Mouse (Mus musculus) megakaryocyte, embryonic 14.5 days (primary cell): ENCODE results near the gene Ubxn11.

Experiments used
- FLI1 ChIP-seq: IDR thresholded peaks from 2 replicates; pipeline ENCODE4 v1.6.1; 2012; ENCODE audit warnings: low read length, inconsistent platforms, mixed read lengths
- GATA1 ChIP-seq: IDR thresholded peaks from 3 replicates; pipeline ENCODE4 v1.6.1; 2012; ENCODE audit warnings: mixed read lengths, low read length, inconsistent platforms, borderline replicate concordance

- TF ChIP-seq GATA1 (no peak), FLI1 (no peak)
These were observed 36.5 kb downstream of the Ubxn11 start for GRCm38 (mm10) chr4:134138857-134139256.
